Mouse (Mus musculus): Measurements from ENCODE around the gene Rgs8.
A peak's percentile ranks its signal among the peaks of the same experiment; 100 is the strongest.

The Rgs8 gene

DNA sequence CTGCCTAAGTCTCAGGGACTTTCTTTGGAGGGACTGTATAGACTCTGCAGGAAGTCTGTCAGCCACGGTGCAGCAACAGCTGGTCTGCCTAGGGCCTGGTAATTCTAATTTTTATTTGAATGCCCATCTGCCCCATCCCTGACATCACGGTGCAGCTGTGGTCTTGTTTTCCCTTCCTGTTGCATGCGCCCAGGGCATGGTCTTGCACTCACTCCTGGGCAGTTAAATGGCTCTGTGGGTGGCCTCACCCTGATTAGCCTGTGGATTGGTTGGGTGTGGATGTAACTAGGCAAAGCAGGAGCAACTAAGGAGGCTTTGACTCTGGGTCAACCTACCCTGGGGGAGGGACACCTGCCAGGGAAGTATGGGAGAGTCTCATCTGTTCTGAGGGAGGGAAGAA, 52.2 kb downstream of the Rgs8 start:
- no peak for DNase-seq (ENCODE audit: low spot score)

- no peak for DNase-seq (ENCODE audit: low spot score)
These were observed 55.8 kb downstream of the Rgs8 start for GRCm38 (mm10) chr1:153708626-153709025.

DNA sequence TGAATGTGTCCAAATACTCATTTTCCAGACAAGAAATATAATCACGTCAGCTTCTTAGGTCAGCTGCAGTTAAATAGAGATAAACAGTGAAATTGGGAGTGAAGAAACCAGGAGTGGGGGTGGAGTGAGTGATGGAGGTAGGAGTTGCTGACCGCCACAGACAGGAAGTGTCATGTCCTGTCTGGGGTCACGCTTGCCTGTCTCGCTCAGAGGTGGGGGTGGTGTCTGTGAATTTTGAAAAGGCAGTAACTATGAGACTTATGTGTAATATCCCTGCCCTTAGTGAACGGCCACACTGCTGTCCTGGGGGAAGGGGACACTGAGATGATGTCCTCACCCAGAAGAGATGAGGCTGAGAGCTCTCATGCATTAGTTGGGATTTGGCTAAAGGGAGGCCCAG, 56.6 kb downstream of the Rgs8 start:
- DNase-seq (ENCODE audit: low spot score) = no peak

- DNase-seq (ENCODE audit: low spot score) = no peak
These were observed 58.9 kb downstream of the Rgs8 start for GRCm38 (mm10) chr1:153711544-153712262.

DNA sequence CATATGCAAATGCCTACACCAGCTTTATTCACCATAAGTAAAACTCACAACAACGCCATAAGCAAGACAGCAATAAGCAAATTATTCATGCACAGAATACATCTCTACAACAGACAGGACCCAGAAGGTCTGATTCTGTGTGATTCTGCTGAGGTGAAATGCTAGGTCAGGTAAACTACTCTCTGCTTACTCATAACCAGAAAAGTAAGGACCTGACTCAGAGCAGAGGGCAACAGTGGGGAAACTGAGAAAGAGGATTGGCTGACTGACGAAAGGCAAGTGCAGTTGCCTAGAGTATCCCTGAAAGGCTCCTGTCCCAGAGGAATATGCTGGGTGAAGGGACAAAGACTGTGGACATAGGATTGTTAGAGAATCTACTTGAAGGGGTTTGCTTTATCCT, 59.8 kb downstream of the Rgs8 start:
- no peak for DNase-seq (ENCODE audit: low spot score)

DNA sequence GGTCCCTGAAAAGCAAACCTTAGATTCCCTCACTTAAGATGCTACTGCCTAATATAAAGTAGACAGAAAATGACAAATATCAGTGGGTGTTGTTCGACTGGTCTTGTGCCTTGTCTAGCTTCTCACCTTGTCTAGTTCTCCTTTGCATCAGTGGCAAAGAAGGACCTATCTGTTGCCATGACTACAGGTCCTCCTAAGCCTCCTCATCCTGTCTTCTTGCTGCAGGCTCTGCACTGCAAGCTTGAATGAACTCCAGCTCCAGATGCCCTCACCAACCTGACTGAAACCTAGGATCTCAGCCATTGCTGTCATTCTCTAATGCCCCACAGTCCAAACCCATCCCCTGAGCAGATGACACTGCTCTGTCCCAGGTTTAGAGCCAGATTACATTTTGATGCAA, 65.2 kb downstream of the Rgs8 start:
- no peak for DNase-seq (ENCODE audit: low spot score)

DNA sequence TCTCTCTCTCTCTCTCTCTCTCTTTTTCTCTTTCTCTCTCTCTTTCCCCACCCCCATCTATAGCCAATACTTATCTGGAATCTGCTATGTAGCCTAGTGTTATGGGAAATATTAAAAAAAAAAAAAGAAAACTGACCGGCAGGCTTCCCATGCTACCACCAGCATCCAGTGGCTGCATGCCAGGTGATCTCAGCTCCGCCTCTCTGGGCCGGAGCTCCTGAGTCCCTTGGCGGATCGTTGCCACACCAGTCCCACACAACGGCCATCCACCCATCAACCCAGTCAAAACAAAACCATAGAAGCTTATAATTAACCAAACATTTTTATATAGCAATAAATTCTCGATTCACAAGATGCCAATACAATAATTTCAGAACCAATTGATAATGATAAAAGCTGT, 68.1 kb downstream of the Rgs8 start:
- no peak for DNase-seq (ENCODE audit: low spot score)

DNA sequence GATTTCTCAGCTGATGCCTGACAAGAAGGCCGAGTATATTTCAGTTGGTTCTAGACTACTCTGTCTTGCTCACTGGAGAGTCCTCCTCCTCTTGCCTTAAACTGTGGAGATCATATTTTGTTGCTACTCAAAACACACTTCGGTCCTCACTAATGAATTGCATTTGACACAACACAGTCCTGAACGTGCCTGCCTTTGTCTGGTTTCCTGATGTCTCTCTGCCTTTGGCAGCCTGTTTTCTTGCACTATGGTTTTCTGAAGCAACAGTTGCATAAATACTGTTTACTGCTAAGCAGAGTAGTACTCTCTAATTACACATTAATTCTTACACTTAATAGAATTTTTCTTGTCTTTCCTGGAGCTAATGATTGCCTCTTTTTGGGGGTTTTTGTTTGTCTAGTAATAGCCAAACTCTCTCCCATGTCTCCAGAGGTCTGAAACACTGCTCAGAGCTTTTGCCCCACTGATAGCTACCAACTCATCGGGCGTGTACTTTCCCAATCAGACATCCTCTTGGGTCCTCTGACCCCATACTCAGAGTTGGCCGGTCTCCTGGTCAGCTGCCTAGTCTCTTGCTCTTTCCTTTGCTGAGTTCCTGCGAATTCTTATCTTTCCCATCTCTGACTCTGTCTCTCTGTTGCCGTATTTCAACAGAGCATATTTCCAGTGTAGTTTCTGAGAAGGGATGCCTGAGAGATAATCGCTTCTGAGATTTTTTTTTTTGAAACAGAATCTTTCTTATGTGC, 68.9 kb downstream of the Rgs8 start:
- no peak for DNase-seq (ENCODE audit: low spot score)

GRCm38 (mm10) chr1:153723426-153723825, 70.6 kb downstream of the Rgs8 start:
- DNase-seq (ENCODE audit: low spot score) = no peak

GRCm38 (mm10) chr1:153726636-153727035, 73.8 kb downstream of the Rgs8 start:
- DNase-seq (ENCODE audit: low spot score) = no peak

DNA sequence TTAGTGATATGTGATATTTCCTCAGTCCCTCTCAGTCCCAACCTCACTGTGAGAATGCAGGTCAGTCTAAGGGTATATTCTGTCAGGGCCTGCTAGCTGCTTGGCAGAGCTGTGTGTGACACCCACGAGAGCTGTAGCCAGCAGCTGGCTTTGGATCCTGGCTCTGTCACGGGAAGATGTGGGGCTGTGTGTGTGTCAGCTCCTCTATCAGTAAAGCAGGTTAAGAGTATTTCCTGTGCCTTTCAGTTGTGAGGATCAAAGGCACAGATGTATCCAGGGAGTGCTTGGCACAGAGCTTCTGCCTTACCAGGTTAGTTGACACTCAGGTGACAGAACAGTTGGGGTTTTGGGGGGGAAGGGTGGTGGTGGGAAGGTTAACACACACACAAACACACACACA, 77.0 kb downstream of the Rgs8 start:
- DNase-seq (ENCODE audit: low spot score) = no peak

DNA sequence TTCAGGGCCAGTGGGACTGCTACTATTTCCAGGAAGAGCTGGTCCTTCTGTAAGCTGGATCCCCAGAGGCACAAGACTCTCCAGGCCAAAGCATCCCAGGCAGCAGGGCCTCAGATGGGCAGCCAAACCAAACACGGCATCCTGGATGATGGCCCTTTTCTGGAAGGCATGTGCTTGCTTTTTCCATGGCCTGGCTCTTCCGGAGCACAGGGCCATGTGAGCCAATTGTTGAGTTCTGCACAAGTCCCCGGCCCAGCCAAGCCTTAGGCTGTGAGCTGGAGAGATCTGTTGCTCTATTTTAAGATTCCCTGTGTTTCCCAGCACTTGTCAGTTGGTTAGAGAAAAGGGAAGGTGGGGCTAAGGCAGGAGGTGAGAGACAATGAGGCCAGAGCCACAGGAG, 77.8 kb downstream of the Rgs8 start:
- no peak for DNase-seq (ENCODE audit: low spot score)

- no peak for DNase-seq (ENCODE audit: low spot score)
These were observed 80.4 kb downstream of the Rgs8 start for GRCm38 (mm10) chr1:153733181-153733580.

GRCm38 (mm10) chr1:153734866-153735265, 82.0 kb downstream of the Rgs8 start:
- no peak for DNase-seq (ENCODE audit: low spot score)

DNA sequence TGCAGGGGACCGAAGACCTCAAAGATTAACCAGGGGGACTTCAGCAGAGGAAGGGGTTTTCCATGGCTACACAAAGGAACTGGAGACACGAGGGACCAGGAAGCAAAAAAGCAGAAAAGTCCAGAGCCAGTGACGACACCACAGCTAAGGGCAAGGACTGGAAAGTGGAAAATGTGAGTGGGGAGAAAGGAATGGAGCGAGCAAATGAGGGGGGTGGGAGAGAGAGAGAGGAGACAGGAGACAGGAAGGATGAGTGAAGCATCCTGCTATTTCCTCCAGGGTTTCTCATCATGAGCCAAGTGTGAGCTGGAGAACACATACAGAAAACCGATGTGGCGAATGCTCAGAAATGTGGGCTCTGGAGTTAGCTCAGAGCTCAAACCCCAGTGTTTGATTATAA, 83.3 kb downstream of the Rgs8 start:
- no peak for DNase-seq (ENCODE audit: low spot score)

DNA sequence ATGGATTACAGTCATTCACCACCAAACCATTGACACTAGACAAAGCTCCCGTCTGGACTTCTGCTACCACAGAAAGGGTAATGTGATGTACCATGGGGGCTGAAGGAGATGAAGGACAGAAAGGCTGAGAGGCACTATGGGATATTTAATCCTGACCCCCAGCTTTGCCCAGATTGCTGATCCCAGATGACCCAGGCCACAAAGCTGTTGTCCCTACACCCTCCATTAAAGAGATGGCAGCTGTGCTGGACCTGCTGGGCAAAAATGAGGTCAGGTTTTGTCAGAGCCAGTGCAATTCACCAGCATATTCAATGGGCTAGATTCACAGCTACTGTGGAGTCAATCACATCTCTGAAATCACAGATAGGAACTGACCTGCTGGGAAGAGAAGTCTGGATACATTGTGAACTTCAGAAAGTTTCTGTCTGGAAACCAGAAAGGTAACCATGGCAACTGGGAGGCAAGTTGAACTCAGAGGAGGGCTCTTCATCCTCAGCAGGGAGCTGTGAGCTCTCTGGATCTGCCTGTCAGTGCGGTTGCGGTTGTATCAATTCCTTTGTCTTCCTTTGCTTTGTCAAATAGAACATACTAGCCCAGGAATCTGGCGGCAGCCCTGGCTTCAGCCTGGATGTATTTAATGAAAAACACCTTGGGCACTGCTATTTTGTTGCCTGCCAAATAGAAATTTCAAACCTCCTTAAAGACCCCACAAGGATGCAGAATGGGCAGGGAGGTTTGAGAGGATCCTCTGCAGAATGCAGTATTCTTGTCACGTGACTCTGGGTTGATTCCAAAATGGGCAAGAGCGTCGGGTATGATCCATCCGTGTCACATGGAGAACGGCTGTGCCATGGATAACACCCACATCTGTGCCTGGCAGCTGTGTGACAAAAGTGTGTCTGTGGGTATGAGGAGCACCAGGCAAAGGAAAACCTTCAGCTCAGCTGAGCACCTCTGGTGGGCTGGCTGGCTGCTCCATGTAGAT, 84.6 kb downstream of the Rgs8 start:
- DNase-seq (ENCODE audit: low spot score) = no peak

DNA sequence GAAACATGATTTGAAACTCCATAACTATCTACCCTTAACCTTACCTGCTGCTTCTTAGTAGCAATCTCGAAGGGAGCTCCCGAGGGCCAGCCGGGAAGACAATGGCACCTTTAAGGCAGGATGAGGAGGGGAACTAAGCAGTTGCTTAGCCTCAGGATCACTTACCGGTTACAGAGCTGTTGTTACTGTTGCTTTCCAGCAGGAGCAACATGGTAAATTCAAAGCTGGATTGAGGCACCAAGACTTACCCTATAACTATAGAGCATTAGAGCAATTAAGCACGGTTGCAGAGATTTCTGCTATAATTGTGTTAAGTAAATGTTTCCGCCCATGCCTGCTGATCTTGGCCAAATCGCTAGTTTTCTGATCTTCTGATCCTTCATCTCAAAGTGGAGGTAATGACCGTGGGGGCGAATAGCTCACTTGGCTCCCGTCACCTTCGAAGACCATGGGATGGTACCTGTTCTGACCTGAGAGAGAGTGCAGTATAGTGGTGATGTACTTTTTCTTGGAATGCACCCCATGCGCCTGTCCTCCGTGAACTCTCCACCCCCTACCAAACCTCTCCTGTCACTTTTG, 86.7 kb downstream of the Rgs8 start:
- no peak for DNase-seq (ENCODE audit: low spot score)

DNA sequence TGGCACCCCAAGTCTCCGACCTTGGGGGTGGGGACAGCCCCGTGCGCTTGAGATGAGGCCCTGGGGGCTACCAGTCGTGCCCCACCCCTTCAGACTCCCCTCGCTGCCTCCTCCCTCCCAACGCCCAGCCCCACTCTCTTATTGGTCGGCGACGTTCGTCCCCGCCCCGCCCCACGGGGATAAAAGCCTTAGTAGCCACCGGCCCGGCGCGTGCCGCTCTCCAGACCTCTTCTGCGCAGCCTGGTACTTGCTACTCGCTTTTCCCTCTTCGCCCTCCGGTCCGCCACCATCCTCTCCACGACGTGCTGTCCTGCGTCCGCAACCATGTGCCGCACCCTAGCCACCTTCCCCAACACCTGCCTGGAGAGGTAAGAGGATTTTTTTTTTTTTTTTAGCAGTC, 87.3 kb downstream of the Rgs8 start, which contains the start of gene Rgs16:
Gene Rgs16 (plus strand): TSS at position 205 of the 400 bp plus-strand sequence.
- peak; percentile 48 for DNase-seq (ENCODE audit: low spot score)

DNA sequence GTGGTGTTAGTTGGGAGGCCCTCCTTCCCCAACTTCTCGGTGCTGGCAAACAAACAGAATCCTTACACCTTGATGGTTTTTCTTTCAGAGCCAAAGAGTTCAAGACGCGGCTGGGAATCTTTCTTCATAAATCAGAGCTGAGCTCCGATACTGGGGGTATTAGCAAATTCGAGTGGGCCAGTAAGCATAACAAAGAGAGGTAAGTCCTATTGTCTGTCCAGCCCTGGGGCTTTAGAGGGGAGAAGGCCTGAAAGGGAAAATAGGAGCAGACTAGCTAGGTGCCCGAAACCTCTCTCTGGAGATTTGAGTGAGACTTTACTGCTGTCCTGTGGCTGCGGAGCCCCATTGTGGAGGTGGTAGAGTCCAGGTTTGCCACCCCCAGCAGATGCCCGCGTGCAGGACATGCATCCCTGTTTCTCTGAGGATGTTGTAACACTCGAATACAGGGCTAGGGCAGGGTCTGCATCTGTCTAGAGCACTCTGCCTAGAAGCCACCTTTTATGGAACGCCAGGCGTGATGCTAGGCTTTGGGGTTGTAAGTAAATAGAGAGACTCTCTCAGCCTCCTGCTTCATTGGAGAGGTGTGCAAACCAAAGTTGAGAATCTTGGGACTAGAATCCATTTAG, 88.1 kb downstream of the Rgs8 start:
- DNase-seq (ENCODE audit: low spot score) = no peak

DNA sequence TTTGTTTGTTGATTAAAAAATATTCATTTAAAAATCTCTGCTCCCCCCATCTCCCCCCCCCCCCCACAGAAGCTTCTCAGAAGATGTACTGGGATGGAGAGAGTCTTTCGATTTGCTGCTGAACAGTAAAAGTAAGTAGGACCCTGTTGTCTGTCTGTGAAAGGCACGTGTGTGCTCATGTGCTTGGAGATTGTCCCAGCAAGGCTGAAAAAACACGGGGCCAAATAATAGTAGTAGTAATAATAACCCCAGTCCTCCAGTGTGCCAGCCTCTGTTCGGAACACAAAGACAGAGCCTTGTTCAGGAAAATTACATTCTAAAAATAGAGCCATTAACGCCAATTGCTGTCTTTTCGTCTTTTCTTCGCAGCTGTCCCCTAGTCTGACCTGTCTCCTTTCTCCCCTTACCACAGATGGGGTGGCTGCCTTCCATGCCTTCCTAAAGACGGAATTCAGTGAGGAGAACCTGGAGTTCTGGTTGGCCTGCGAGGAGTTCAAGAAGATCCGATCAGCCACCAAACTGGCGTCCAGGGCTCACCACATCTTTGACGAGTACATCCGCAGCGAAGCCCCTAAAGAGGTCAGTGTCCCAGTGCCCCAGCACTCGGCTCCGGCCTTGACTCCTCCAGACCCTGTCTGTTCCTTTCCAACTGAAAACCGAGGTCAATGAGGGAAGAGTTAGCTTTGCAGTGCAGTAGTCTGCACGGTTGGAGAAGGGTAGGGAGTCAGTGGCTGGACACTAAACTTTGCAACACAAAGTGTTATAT, 88.9 kb downstream of the Rgs8 start:
- DNase-seq (ENCODE audit: low spot score) = no peak
